Mouse (Mus musculus) liver, embryonic 13.5 days (tissue): ENCODE measurements at regions not wholly inside any gene's neighbourhood (a gene's known extent, or its start where the extent isn't known, plus 50 kb on each side); places are given as distances from the start of the nearest gene placed in this dataset.

Experiments
- ATAC-seq: fragments of 200-750 bp; cut with Nextera tagmentation; 2 replicates; pipeline ENCODE4 v1.8.0; 2017; ENCODE audit warnings: low read depth, mild to moderate bottlenecking, moderate number of reproducible peaks, moderate library complexity
- DNase-seq: peaks from one replicate; pipeline ENCODE4 v3.0.0; 2022
- H3K27ac ChIP-seq: fragments of 300-500 bp; sonication (generic); 2 replicates; pipeline ENCODE4 v1.5.1; 2015; ENCODE audit warnings: moderate library complexity, mild to moderate bottlenecking, inconsistent platforms
- H3K27me3 ChIP-seq: fragments of 300-500 bp; sonication (generic); 2 replicates; pipeline ENCODE4 v1.6.1; 2015; ENCODE audit warnings: mild to moderate bottlenecking, inconsistent platforms
- H3K36me3 ChIP-seq: fragments of 300-500 bp; sonication (generic); 2 replicates; pipeline ENCODE4 v1.6.1; 2015; ENCODE audit warnings: mild to moderate bottlenecking, inconsistent platforms
- H3K4me1 ChIP-seq: fragments of 300-500 bp; sonication (generic); replicated peaks from 2 replicates; pipeline ENCODE4 v1.6.1; 2015; ENCODE audit warnings: inconsistent platforms
- H3K4me2 ChIP-seq: fragments of 300-500 bp; sonication (generic); 2 replicates; pipeline ENCODE4 v1.6.1; 2015; ENCODE audit warnings: inconsistent platforms, mild to moderate bottlenecking, moderate library complexity
- H3K4me3 ChIP-seq: fragments of 300-500 bp; sonication (generic); replicated peaks from 2 replicates; pipeline ENCODE4 v1.5.1; 2015; ENCODE audit warnings: mild to moderate bottlenecking, inconsistent platforms
- H3K9ac ChIP-seq: fragments of 300-500 bp; sonication (generic); 2 replicates; pipeline ENCODE4 v1.6.1; 2015; ENCODE audit warnings: mild to moderate bottlenecking, inconsistent platforms
- H3K9me3 ChIP-seq: fragments of 300-500 bp; sonication (generic); replicated peaks from 2 replicates; pipeline ENCODE4 v1.6.1; 2016; ENCODE audit warnings: inconsistent platforms
- WGBS: fragments of 180-500 bp; shearing (Covaris S2); methylation state at CpG from one replicate; pipeline ENCODE4 v1.1.7; 2015; ENCODE audit not compliant: insufficient replicate concordance; 5-methylcytosine and 5-hydroxymethylcytosine counted together

DNA sequence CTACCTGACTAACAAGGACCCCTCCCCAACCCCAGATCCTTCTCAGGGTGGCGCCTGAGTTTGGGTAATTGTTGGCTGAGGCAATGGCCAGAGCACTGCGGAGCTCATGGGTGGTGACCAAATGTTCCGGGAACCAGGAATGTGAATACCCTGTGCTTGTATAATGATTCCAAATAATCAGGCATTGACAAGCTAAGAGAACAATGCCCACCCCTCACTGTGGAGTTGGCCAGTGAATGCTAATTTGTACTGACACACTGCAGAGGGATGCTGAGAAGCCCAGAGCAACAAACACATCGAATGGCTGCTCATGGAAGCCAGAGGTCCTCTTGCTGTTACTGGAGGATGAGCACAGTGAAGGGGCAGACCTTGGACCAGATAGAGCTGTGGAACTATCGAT, 62.8 kb upstream of the Mbnl2 start:
- Histone ChIP-seq H3K9ac (no peak overlapping the region), H3K4me3 (no peak overlapping the region), H3K4me1 (no peaks in the 10 kb centered on the region), H3K9me3 (no peaks in the 10 kb centered on the region), H3K27me3 (no peaks in the 10 kb centered on the region), H3K27ac (no peak overlapping the region), H3K36me3 (no peaks in the 10 kb centered on the region), H3K4me2 (no peak overlapping the region)
- WGBS, result 74% methylated on average over 5 of the region's 5 CpGs
- no peak for ATAC-seq
- no peak for DNase-seq

DNA sequence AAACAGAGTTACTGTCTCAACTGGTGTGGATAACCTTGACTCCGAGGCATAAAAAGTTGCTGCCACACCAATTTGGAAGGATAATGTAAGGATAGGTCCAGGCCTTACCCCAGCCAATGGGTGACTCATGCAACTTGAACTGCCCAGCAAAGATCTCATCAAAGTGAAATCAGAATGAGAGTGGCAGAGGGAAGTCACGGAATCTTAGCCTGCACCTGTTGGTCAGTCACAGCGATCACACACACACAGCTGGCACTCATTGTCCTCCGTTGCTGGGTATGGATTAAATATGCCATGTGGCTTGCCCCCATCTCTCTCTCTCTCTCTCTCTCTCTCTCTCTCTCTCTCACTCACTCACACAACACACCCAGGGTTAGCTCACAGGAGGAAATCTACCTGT, 56.2 kb upstream of the Mbnl2 start:
- Histone ChIP-seq H3K9ac (no peak overlapping the region), H3K4me1 (no peaks in the 10 kb centered on the region), H3K27me3 (no peaks in the 10 kb centered on the region), H3K4me3 (no peak overlapping the region), H3K4me2 (no peak overlapping the region), H3K27ac (no peak overlapping the region), H3K9me3 (no peaks in the 10 kb centered on the region), H3K36me3 (no peaks in the 10 kb centered on the region)
- no peak for DNase-seq
- 68% methylated on average over 4 of the region's 4 CpGs for WGBS
- ATAC-seq, result no peak

DNA sequence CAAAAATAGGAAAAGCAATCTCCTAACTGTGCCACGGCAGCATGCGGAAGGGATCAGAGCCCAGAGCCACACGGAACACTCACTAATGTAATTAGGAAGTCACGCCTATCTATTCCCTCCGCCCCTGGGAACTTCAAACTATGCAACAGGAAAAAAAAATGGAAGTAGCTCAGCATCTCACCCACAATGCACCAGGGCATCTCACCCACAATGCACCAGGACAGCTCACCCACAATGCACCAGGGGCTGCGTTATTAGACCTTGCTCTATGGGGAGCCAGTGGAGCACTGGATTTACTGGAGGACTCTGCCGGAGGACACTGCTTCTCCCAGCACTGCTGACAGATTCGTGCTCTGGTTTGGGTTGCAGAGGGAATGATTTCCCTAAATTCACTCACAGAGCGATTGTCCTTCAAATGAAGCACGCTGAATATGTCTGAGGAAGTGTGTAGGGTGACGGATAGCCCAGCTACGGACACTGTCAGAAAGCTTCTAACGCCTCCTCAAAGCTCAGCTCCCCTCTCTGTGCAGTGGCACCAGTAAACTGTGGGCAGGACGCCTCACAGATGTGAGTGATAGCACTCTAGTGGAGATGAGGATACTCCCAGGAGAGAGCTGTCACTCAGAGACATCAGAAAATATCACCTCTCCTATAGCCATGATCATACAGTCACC, 51.8 kb upstream of the Mbnl2 start:
- Histone ChIP-seq H3K27me3 (no peaks in the 10 kb centered on the region), H3K4me3 (no peak overlapping the region), H3K27ac (no peak overlapping the region), H3K9ac (no peak overlapping the region), H3K4me2 (no peak overlapping the region), H3K4me1 (no peaks in the 10 kb centered on the region), H3K36me3 (no peaks in the 10 kb centered on the region), H3K9me3 (no peaks in the 10 kb centered on the region)
- WGBS, result 76% methylated on average over 14 of the region's 14 CpGs
- no peak for ATAC-seq
- DNase-seq, result no peak

DNA sequence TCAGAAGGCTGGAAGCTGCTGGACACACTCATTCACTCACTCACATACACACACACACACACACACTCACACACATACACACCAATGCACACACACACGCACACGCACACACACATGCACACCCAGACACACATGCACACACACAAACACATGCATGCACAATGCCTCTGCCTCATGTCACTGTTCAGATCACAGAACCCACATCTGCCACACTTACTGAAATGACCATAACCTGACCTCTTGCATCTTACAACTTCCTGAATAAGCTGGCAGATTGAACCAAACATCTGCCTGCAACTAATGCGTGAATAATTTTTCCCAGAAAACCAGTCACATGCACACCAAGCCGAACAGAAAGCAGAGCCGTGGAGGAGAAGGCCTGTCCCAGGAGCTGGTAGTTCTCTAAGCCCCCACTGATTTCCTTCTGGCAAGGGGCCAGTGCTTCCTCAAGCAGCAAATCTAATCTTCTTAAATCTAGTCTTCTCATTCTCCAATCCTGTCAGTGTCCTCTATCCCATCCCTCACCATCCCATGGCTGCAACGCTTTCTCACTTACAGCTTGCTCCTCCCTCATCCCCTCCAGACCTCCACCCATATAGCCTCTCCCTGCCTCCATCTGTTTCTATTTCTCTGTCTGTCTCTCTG, 51.1 kb upstream of the Mbnl2 start:
- no peak for ATAC-seq
- H3K27ac ChIP-seq, result no peak overlapping the region
- H3K4me2 ChIP-seq, result no peak overlapping the region
- no peak for DNase-seq
- H3K4me1 ChIP-seq, result no peaks in the 10 kb centered on the region
- H3K27me3 ChIP-seq, result no peaks in the 10 kb centered on the region
- WGBS, result 68% methylated on average over 6 of the region's 6 CpGs
- no peak overlapping the region for H3K4me3 ChIP-seq
- no peaks in the 10 kb centered on the region for H3K9me3 ChIP-seq
- no peaks in the 10 kb centered on the region for H3K36me3 ChIP-seq
- no peak overlapping the region for H3K9ac ChIP-seq

DNA sequence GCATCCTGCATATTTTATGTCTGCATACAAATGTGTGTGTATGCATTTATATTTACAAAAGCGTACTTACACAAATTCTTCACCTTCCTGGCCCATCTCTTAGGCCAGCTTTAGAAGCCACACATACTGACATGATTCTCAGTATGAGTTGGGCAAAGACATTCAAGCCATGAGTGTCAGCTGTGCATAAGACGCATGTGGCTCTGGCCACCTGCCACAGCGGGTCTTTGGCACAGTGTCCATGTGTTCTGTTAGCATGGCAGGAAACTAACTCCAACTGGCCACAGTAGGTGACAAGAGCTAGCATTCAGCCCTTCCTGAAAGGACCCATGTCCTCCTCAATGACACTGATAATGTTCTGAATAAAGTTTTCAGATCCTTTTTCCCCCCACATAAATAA, 49.8 kb upstream of the Mbnl2 start:
- Histone ChIP-seq H3K27me3 (no peaks in the 10 kb centered on the region), H3K4me1 (no peaks in the 10 kb centered on the region), H3K4me3 (no peak overlapping the region), H3K4me2 (no peak overlapping the region), H3K9ac (no peak overlapping the region), H3K36me3 (no peaks in the 10 kb centered on the region), H3K27ac (no peak overlapping the region), H3K9me3 (no peaks in the 10 kb centered on the region)
- DNase-seq (no peak), ATAC-seq (no peak)
- WGBS, result 73% methylated on average over 3 of the region's 3 CpGs
